Mouse (Mus musculus): ENCODE measurements around the gene Gm10413. TPM values are rescaled to one million over a fixed set of nuclear protein-coding genes. Genes with fewer than 3 reads are reported as not detected.

The Gm10413 gene
- polyA plus RNA-seq (2012; rRNA removed): not detected in 2 replicates

DNA sequence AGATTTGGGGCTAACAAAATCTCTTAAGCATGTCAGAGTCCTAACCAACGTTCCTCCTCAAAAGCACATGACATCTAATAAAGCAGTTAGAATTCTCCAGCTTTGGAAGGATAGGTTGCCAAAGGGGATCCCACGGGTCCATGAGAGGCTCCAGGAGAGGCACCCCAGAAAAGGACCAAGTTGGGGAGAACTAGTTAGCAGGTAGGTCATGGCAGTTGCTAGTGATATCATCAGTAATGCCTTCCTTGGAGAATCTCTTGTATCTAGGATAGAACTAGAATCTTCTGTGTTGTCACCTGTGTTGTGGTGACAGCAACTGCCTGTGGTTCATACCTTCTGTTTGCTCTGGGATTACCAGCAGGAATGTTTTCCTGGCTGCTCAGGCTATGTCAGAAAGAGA lies at the start of gene Gm10413:
TSS of gene Gm10413 (plus strand) at position 301 of the 400 bp plus-strand sequence.

DNA sequence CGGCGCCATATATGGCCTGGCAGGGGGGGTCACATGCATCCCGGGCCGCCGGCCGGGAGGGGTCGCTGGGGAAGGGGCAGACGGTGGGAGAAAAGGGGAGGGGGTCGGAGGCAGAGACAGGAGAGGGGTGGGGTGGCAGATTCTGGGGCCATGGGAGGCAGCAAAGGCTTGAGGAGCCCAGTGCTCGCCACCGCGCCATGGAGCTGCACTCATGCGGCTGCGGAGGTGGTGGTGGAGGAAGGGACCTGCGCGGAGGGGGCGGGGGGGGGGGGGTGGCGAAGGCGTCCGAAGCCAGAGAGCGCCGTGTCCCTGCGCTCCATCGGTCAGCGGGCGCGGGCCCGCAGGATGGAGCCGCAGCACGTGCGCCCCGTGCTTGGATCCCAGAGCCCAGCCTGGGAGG lies 17.4 kb downstream of the Gm10413 start, which contains the start of gene Gm10409:
TSS of gene Gm10409 (plus strand) at position 301 of the 400 bp plus-strand sequence.

DNA sequence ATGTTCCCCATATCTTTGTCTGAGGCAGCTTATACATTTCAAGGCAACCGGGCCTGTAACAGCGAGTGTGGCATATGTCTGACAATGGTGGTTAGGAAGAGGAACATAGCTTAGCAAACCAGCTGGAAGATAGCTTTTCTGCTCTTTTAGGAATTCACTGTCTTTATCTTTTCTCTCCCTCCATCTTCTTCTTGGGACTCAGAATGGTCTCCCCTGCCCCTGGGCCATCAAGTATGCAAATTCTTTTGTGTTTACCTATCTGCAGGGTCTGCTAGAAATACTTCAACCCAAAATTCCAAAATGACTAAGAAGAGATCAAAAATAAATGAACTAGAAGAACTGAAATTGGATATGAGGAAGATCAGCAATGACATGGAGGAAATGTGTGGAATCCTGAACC lies 32.9 kb downstream of the Gm10413 start, which contains the start of gene Gm3005:
TSS of gene Gm3005 (plus strand) at position 301 of the 400 bp plus-strand sequence.

DNA sequence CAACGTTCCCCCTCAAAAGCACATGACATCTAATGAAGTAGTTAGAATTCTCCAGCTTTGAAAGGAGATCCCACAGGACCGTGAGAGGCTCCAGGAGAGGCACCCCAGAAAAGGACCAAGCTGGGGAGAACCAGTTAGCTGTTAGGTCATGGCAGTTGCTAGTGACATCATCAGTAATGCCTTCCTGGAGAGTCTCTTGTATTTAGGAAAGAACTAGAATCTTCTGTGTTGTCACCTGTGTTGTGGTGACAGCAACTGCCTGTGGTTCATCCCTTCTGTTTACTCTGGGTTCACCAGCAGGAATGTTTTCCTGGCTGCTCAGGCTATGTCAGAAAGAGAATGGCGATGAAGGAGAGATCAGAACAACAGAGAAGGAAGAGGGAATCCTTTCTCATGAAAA lies 54.2 kb downstream of the Gm10413 start, which contains the start of gene Gm10408:
TSS of gene Gm10408 (plus strand) at position 301 of the 400 bp plus-strand sequence.

Other genes starting within 250 kb of the Gm10413 start
- not detected in 2 replicates for gene Gm5795, start 206.8 kb upstream of the Gm10413 start, polyA plus RNA-seq (2012; rRNA removed)
- gene D830030K20Rik, start 186.6 kb upstream of the Gm10413 start, polyA plus RNA-seq (2012; rRNA removed): 3.3 and 5.2 TPM in 2 replicates
- gene Gm2956, start 62.5 kb upstream of the Gm10413 start, polyA plus RNA-seq (2012; rRNA removed): not detected in 2 replicates
- 1.1 and 2.1 TPM in 2 replicates for gene Gm10409, start 17.5 kb downstream of the Gm10413 start, polyA plus RNA-seq (2012; rRNA removed)
- 2.0 and 3.7 TPM in 2 replicates for gene Gm3005, start 33.0 kb downstream of the Gm10413 start, polyA plus RNA-seq (2012; rRNA removed)
- gene Gm10408, start 54.3 kb downstream of the Gm10413 start, polyA plus RNA-seq (2012; rRNA removed): not detected in 2 replicates
- gene Gm3012, start 239.4 kb downstream of the Gm10413 start, polyA plus RNA-seq (2012; rRNA removed): not detected in 2 replicates

Data from central nervous system, embryonic 11.5 days (tissue).